Mouse (Mus musculus) liver, embryonic 14.5 days (tissue): ENCODE results near the gene Anxa9. TPM values are rescaled to one million over a fixed set of nuclear protein-coding genes. Genes with fewer than 3 reads are reported as not detected.

ENCODE experiments used
- ATAC-seq: fragments of 200-750 bp; cut with Nextera tagmentation; 2 replicates; pipeline ENCODE4 v1.8.0; 2017; ENCODE audit warnings: moderate number of reproducible peaks, mild to moderate bottlenecking, moderate library complexity; ENCODE audit not compliant: insufficient read depth
- DNase-seq, 3 experiments: peaks; one replicate each; pipeline ENCODE4 v3.0.0-alpha.2; 2012 to 2013; ENCODE audit warnings: low read depth in 3 of 3, low spot score in 3 of 3
- H3K27ac ChIP-seq: fragments of 300-500 bp; sonication (generic); 2 replicates; pipeline ENCODE4 v1.5.1; 2014; ENCODE audit warnings: moderate library complexity, mild to moderate bottlenecking, control low read depth, inconsistent platforms
- H3K27me3 ChIP-seq: fragments of 300-500 bp; sonication (generic); 2 replicates; pipeline ENCODE4 v1.6.1; 2014; ENCODE audit warnings: mild to moderate bottlenecking, low read length, moderate library complexity; ENCODE audit not compliant: control insufficient read depth, insufficient read depth
- H3K36me3 ChIP-seq: fragments of 300-500 bp; sonication (generic); replicated peaks from 2 replicates; pipeline ENCODE4 v1.6.1; 2014; ENCODE audit warnings: low read depth; ENCODE audit not compliant: control insufficient read depth, insufficient read depth
- H3K4me1 ChIP-seq, 2 experiments: fragments of 200-500 bp in 1 of 2; fragments of 300-500 bp in 1 of 2; sonication (generic) in 1 of 2; replicated peaks; 2 replicates each; pipeline ENCODE4 v1.6.1; 2012 to 2014; ENCODE audit warnings: antibody characterized with exemption in 1 of 2, inconsistent platforms in 1 of 2, low read length in 1 of 2; ENCODE audit not compliant: control insufficient read depth in 2 of 2, insufficient read depth in 2 of 2
- H3K4me2 ChIP-seq: fragments of 300-500 bp; sonication (generic); 2 replicates; pipeline ENCODE4 v1.6.1; 2014; ENCODE audit warnings: low read depth, mild to moderate bottlenecking, control low read depth, moderate library complexity
- H3K4me3 ChIP-seq, 2 experiments: fragments of 200-500 bp in 1 of 2; fragments of 300-500 bp in 1 of 2; sonication (generic) in 1 of 2; 2 replicates each; pipeline ENCODE4 v1.5.1; 2012 to 2014; ENCODE audit warnings: low read depth in 2 of 2, low read length in 2 of 2, mild to moderate bottlenecking in 2 of 2, control low read depth in 1 of 2, inconsistent platforms in 1 of 2, moderate library complexity in 1 of 2; ENCODE audit not compliant: insufficient read depth in 1 of 2
- H3K9ac ChIP-seq: fragments of 300-500 bp; sonication (generic); replicated peaks from 2 replicates; pipeline ENCODE4 v1.6.1; 2014; ENCODE audit warnings: mild to moderate bottlenecking, control low read depth, moderate library complexity
- H3K9me3 ChIP-seq: fragments of 300-500 bp; sonication (generic); 2 replicates; pipeline ENCODE4 v1.6.1; 2016; ENCODE audit warnings: low read length, mixed read lengths; ENCODE audit not compliant: control insufficient read depth
- CTCF ChIP-seq: IDR thresholded peaks from 2 replicates; pipeline ENCODE4 v1.5.1; 2016; ENCODE audit warnings: antibody characterized with exemption, low read depth, control low read depth
- EP300 ChIP-seq: IDR thresholded peaks from 2 replicates; pipeline ENCODE4 v1.6.1; 2016; ENCODE audit warnings: antibody characterized with exemption, low read depth
- WGBS: fragments of 180-500 bp; shearing (Covaris S2); extraction: QIAGEN DNeasy Blood & Tissue Kit; methylation state at CpG from one replicate; pipeline ENCODE4 v1.1.7; 2014; ENCODE audit not compliant: insufficient replicate concordance; 5-methylcytosine and 5-hydroxymethylcytosine counted together
- polyA plus RNA-seq, 2 experiments: library from polyadenylated mRNA; depleted of rRNA in 1 of 2; stranded (reverse) in 1 of 2; unstranded in 1 of 2; fragments of >200 nt; fragmentation: Nextera tagmentation in 1 of 2; extraction: Ambion mirVana in 1 of 2; gene quantifications; 2 replicates each; pipeline versions ENCODE4 v1.2.1 to v1.2.3; 2012 to 2014

The Anxa9 gene
- polyA plus RNA-seq, 2 experiments, result 2.6 to 2.8 TPM

GRCm38 (mm10) chr3:95261975-95262374 lies 45.0 kb downstream of the Anxa9 start:
- no peaks in the 10 kb centered on the region for H3K27me3 ChIP-seq
- DNase-seq, result no peak
- peaks cover 14% of the 10 kb centered on the region for H3K36me3 ChIP-seq
- no peak overlapping the region for H3K9ac ChIP-seq
- ATAC-seq, result no peak
- 78% methylated on average over 4 of the region's 4 CpGs for WGBS
- H3K4me1 ChIP-seq, result no peaks in the 10 kb centered on the region; a peak in 1 of 4 replicates
- H3K4me3 ChIP-seq, result no peak overlapping the region
- TF ChIP-seq EP300, result no peak
- no peaks in the 10 kb centered on the region for H3K9me3 ChIP-seq
- H3K27ac ChIP-seq, result no peak overlapping the region
- no peak overlapping the region for H3K4me2 ChIP-seq

DNA sequence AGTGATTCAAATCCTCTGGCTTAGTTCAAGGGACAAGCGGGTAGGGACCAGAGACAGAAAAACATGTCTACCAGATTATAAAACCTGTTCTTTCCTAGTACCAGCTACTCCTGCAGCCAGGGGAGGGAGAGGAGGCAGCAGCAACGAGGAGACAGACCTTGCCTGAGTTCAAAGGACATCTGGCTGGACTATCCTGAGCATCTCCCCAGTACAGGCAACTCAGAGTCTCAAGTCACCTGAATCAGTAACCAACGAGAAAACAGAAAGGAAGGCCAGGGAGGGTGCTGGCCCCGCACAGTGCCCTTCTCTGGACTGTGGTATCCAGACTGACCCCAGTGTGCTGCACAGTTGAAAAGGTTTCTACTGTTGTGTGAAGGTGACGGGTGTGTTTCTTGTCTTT lies 50.0 kb downstream of the Anxa9 start:
- no peak for ATAC-seq
- H3K27me3 ChIP-seq, result no peaks in the 10 kb centered on the region
- no peaks in the 10 kb centered on the region for H3K4me1 ChIP-seq
- no peak for DNase-seq
- peaks cover 15% of the 10 kb centered on the region for H3K36me3 ChIP-seq
- H3K9ac ChIP-seq, result no peak overlapping the region
- no peak overlapping the region for H3K4me2 ChIP-seq
- H3K4me3 ChIP-seq, result no peak overlapping the region
- H3K27ac ChIP-seq, result no peak overlapping the region
- WGBS, result 68% methylated on average over 5 of the region's 5 CpGs
- H3K9me3 ChIP-seq, result no peaks in the 10 kb centered on the region
- TF ChIP-seq CTCF (no peak), EP300 (no peak)

GRCm38 (mm10) chr3:95250783-95251424 lies 56.1 kb downstream of the Anxa9 start, which contains the start of gene Bnipl:
Gene Bnipl (minus strand): TSS chr3:95251193.
- WGBS, result 43% methylated on average over 7 of the region's 7 CpGs
- no peaks in the 10 kb centered on the region for H3K27me3 ChIP-seq
- H3K4me2 ChIP-seq, result no peak within 1 kb of the TSS
- H3K9me3 ChIP-seq, result no peaks in the 10 kb centered on the region
- TF ChIP-seq EP300 (no peak), CTCF (no peak)
- no peak within 1 kb of the TSS for H3K27ac ChIP-seq
- H3K36me3 ChIP-seq, result peaks cover 3% of the 10 kb centered on the region; the same call in 1 of the 2 replicates
- no peak within 1 kb of the TSS for H3K4me3 ChIP-seq
- ATAC-seq (no peak), DNase-seq (no peak)
- H3K9ac ChIP-seq, result no peak within 1 kb of the TSS
- peaks cover 0 to 6% of the 10 kb centered on the region in 2 experiments; a peak in 3 of 4 replicates for H3K4me1 ChIP-seq

DNA sequence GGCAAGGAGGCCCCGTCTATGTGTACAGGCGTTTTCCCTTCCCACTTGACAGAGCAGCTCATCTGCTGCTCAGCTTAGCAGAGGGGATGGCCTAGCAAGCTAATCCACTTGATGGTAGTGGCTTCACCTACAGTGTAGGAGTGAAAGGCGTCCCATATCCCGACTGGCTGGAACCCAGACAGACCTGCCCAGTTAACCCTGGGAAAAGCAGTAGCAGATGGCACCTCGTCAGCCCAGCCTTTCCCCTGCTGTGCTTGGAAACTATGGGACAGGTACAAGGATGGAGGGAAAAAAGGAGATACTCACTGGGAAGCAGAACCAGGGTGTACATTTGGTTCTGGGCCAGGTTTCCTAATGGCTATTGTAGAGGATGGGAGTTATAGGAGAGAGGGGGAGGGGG lies 56.6 kb downstream of the Anxa9 start:
- 66% methylated on average over 5 of the region's 5 CpGs for WGBS

DNA sequence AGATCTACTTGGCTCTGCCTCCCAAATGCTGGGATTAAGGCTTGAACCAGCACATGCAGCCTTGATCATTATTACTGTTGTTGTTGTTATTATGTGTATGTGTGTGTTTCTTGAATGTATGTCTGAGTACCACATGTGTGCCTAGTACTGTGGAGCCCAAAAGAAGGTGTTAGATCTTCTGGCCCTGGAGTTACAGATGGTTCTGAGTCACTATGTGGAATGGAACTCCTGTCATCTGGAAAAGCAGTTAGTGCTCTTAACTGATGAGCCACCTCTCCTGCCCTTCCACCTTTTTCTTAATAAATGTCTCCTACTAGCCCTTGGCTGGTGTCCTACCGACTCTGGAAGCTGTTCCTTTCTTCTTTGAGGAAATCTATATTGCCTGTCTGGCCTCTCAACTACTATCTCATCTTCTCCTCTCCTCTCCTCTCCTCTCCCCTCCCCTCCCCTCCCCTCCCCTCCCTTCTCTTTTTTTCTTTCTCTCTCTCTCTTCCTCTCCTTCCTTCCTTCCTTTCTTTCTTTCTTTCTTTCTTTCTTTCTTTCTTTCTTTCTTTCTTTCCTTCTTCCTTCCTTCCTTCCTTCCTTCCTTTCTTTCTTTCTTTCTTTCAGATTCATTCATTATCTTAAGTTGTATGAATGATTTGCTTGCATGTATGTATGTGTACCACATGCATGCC lies 59.2 kb downstream of the Anxa9 start:
- DNase-seq (no peak), ATAC-seq (no peak)
- Histone ChIP-seq H3K36me3 (no peaks in the 10 kb centered on the region), H3K27ac (no peak overlapping the region), H3K4me2 (no peak overlapping the region), H3K27me3 (no peaks in the 10 kb centered on the region), H3K4me1 (peaks cover 0 to 6% of the 10 kb centered on the region in 2 experiments; a peak in 3 of 4 replicates), H3K9me3 (no peaks in the 10 kb centered on the region), H3K9ac (no peak overlapping the region), H3K4me3 (no peak overlapping the region)
- 26% methylated on average over 1 of the region's 1 CpGs for WGBS
- TF ChIP-seq EP300 (no peak), CTCF (no peak)

More for the DNA sequence above, 56.6 kb downstream of the Anxa9 start:
- TF ChIP-seq CTCF (no peak), EP300 (no peak)
- DNase-seq (no peak), ATAC-seq (no peak)
- no peak overlapping the region for H3K4me3 ChIP-seq
- H3K9me3 ChIP-seq, result no peaks in the 10 kb centered on the region
- no peak overlapping the region for H3K27ac ChIP-seq
- H3K36me3 ChIP-seq, result peaks cover 3% of the 10 kb centered on the region; the same call in 1 of the 2 replicates
- no peak overlapping the region for H3K9ac ChIP-seq
- no peaks in the 10 kb centered on the region for H3K27me3 ChIP-seq
- no peak overlapping the region for H3K4me2 ChIP-seq
- peaks cover 0 to 6% of the 10 kb centered on the region in 2 experiments; a peak in 3 of 4 replicates for H3K4me1 ChIP-seq
